Mouse (Mus musculus): ENCODE data around the gene Cmip.

GRCm38 (mm10) chr8:117410391-117410790 lies 153.5 kb downstream of the Cmip start:
- TF ChIP-seq GATA1 (IDR thresholded peaks at IDR 0.05; ENCODE audit: borderline replicate concordance, low read length) = no peak
- no peak for TF ChIP-seq FLI1 (IDR thresholded peaks at IDR 0.05; ENCODE audit: low read length)
